Mouse (Mus musculus) lung, postnatal 25 days (tissue): ENCODE results near the gene Trim17.

Experiments
- DNase-seq: peaks from one replicate; pipeline ENCODE4 v3.0.0; 2022; ENCODE audit warnings: low spot score

Gene Trim17

GRCm38 (mm10) chr11:58954420-58955142, at the start of gene Trim17, which contains the start of gene Hist3h2a:
Trim17 (plus strand) TSS chr11:58954685.
Hist3h2a (plus strand) TSS chr11:58954685.
- DNase-seq: peak; percentile 97

- DNase-seq: peak; percentile 48
These were observed 49.6 kb upstream of the Trim17 start for GRCm38 (mm10) chr11:58904838-58905237.

GRCm38 (mm10) chr11:58913776-58914175, 40.7 kb upstream of the Trim17 start:
- no peak for DNase-seq

- peak; percentile 28 for DNase-seq
These were observed 39.9 kb upstream of the Trim17 start for GRCm38 (mm10) chr11:58914461-58915028.

GRCm38 (mm10) chr11:58916879-58917744, 37.4 kb upstream of the Trim17 start:
- DNase-seq: peak; percentile 61

GRCm38 (mm10) chr11:58917745-58918366, 36.6 kb upstream of the Trim17 start, which contains the start of gene Btnl10:
Btnl10 (plus strand) TSS chr11:58917908.
- no peak for DNase-seq

- DNase-seq: no peak
These were observed 35.7 kb upstream of the Trim17 start for GRCm38 (mm10) chr11:58918759-58919158.

- DNase-seq: no peak
These were observed 32.1 kb upstream of the Trim17 start for GRCm38 (mm10) chr11:58922420-58922819.

GRCm38 (mm10) chr11:58926651-58927050, 27.8 kb upstream of the Trim17 start:
- no peak for DNase-seq

- no peak for DNase-seq
These were observed 27.4 kb upstream of the Trim17 start for GRCm38 (mm10) chr11:58927053-58927452.

- peak; percentile 75 for DNase-seq
These were observed 26.5 kb upstream of the Trim17 start for GRCm38 (mm10) chr11:58927790-58928651.

GRCm38 (mm10) chr11:58929055-58929454, 25.4 kb upstream of the Trim17 start:
- no peak for DNase-seq

GRCm38 (mm10) chr11:58929641-58930040, 24.8 kb upstream of the Trim17 start:
- DNase-seq: no peak

GRCm38 (mm10) chr11:58930254-58930653, 24.2 kb upstream of the Trim17 start:
- no peak for DNase-seq

- no peak for DNase-seq
These were observed 22.9 kb upstream of the Trim17 start for GRCm38 (mm10) chr11:58931576-58931975.

- no peak for DNase-seq
These were observed 16.6 kb upstream of the Trim17 start for GRCm38 (mm10) chr11:58937909-58938308.

GRCm38 (mm10) chr11:58938322-58939087, 16.0 kb upstream of the Trim17 start, which contains the start of gene Rnf187:
Rnf187 (minus strand) TSS chr11:58938916.
- DNase-seq: peak; percentile 92

- DNase-seq: no peak
These were observed 15.4 kb upstream of the Trim17 start for GRCm38 (mm10) chr11:58939088-58939439.

- DNase-seq: no peak
These were observed 10.3 kb upstream of the Trim17 start for GRCm38 (mm10) chr11:58944136-58944535.

- DNase-seq: no peak
These were observed 7.2 kb upstream of the Trim17 start for GRCm38 (mm10) chr11:58947306-58947705.
